Mouse (Mus musculus): ENCODE data around the gene Sec14l1. TPM values are rescaled to one million over a fixed set of nuclear protein-coding genes. Genes with fewer than 3 reads are reported as not detected.

Sec14l1 gene
- total RNA-seq, 2 experiments from 2014 or later = 37.6 to 42.9 TPM

- intact Hi-C loops (cut with DNase I) = loop anchor here (10.0 kb wide), 1 partner anchor 279 kb away; no protein-coding TSS in a partner anchor
- no peak for DNase-seq
Measured at GRCm38 (mm10) chr11:117174098-117174892, 59.3 kb downstream of the Sec14l1 start.

GRCm38 (mm10) chr11:117174924-117175323 lies 60.0 kb downstream of the Sec14l1 start:
- intact Hi-C loops (cut with DNase I) = loop anchor here (10.0 kb wide), 1 partner anchor 280 kb away; no protein-coding TSS in a partner anchor
- DNase-seq = peak in 1 of 2 experiments; percentile 38

- no peak for DNase-seq
- intact Hi-C loops (cut with DNase I) = loop anchor here (10.0 kb wide), 1 partner anchor 281 kb away; no protein-coding TSS in a partner anchor
Measured at GRCm38 (mm10) chr11:117175472-117175871, 60.5 kb downstream of the Sec14l1 start.

GRCm38 (mm10) chr11:117176304-117176703 lies 61.3 kb downstream of the Sec14l1 start:
- intact Hi-C loops (cut with DNase I) = loop anchor here (10.0 kb wide), 1 partner anchor 282 kb away; no protein-coding TSS in a partner anchor
- DNase-seq = no peak

GRCm38 (mm10) chr11:117176900-117177299 lies 61.9 kb downstream of the Sec14l1 start:
- no peak for DNase-seq
- intact Hi-C loops (cut with DNase I) = loop anchor here (1.0 to 10.0 kb wide), 2 partner anchors 105 to 282 kb away; no protein-coding TSS in a partner anchor

- intact Hi-C loops (cut with DNase I) = loop anchor here (1.0 to 10.0 kb wide), 2 partner anchors 105 to 283 kb away; no protein-coding TSS in a partner anchor
Measured at GRCm38 (mm10) chr11:117177303-117177979, 62.5 kb downstream of the Sec14l1 start.

GRCm38 (mm10) chr11:117179902-117180301 lies 64.9 kb downstream of the Sec14l1 start:
- intact Hi-C loops (cut with DNase I) = loop anchor here (2.0 to 10.0 kb wide), 2 partner anchors 181 to 285 kb away; no protein-coding TSS in a partner anchor
- no peak for DNase-seq

More at GRCm38 (mm10) chr11:117177303-117177979, 62.5 kb downstream of the Sec14l1 start:
- peak; percentile 88 to 91 for DNase-seq

GRCm38 (mm10) chr11:117182808-117183207 lies 67.8 kb downstream of the Sec14l1 start:
- DNase-seq = no peak
- intact Hi-C loops (cut with DNase I) = no loop called here

GRCm38 (mm10) chr11:117183299-117183698 lies 68.3 kb downstream of the Sec14l1 start:
- intact Hi-C loops (cut with DNase I) = no loop called here
- DNase-seq = no peak

- intact Hi-C loops (cut with DNase I) = no loop called here
- no peak for DNase-seq
Measured at GRCm38 (mm10) chr11:117183841-117184240, 68.9 kb downstream of the Sec14l1 start.

GRCm38 (mm10) chr11:117185076-117185933 lies 70.3 kb downstream of the Sec14l1 start:
- DNase-seq = no peak
- intact Hi-C loops (cut with DNase I) = no loop called here

GRCm38 (mm10) chr11:117191524-117191923 lies 76.6 kb downstream of the Sec14l1 start:
- DNase-seq = no peak
- intact Hi-C loops (cut with DNase I) = no loop called here

GRCm38 (mm10) chr11:117194475-117194937 lies 79.5 kb downstream of the Sec14l1 start:
- intact Hi-C loops (cut with DNase I) = no loop called here
- no peak for DNase-seq

- intact Hi-C loops (cut with DNase I) = no loop called here
Measured at GRCm38 (mm10) chr11:117195616-117196015, 80.6 kb downstream of the Sec14l1 start.

GRCm38 (mm10) chr11:117196681-117197080 lies 81.7 kb downstream of the Sec14l1 start:
- intact Hi-C loops (cut with DNase I) = no loop called here
- no peak for DNase-seq

More at GRCm38 (mm10) chr11:117195616-117196015, 80.6 kb downstream of the Sec14l1 start:
- DNase-seq = no peak

- no peak for DNase-seq
- intact Hi-C loops (cut with DNase I) = no loop called here
Measured at GRCm38 (mm10) chr11:117198122-117198521, 83.2 kb downstream of the Sec14l1 start.

- intact Hi-C loops (cut with DNase I) = no loop called here
- DNase-seq = no peak
Measured at GRCm38 (mm10) chr11:117199282-117200175, 84.6 kb downstream of the Sec14l1 start, which contains the start of gene Sept9. TSS of gene Sept9 (plus strand) at chr11:117199661.

- no peak for DNase-seq
- intact Hi-C loops (cut with DNase I) = no loop called here
Measured at GRCm38 (mm10) chr11:117201846-117202245, 86.9 kb downstream of the Sec14l1 start.

GRCm38 (mm10) chr11:117204606-117205005 lies 89.6 kb downstream of the Sec14l1 start:
- DNase-seq = no peak
- intact Hi-C loops (cut with DNase I) = no loop called here
